Mouse (Mus musculus) small intestine, adult 2 months (tissue): Measurements from ENCODE around the gene Eif1ax.

Experiments
- CTCF ChIP-seq: fragments of 200-500 bp; IDR thresholded peaks from 2 replicates; pipeline ENCODE4 v1.5.1; 2012; ENCODE audit warnings: low read depth, mild to moderate bottlenecking, control low read depth, inconsistent platforms, low read length, moderate library complexity, mixed read lengths; ENCODE audit not compliant: insufficient replicate concordance, insufficient read length; ENCODE audit errors: extremely low read depth
- POLR2A ChIP-seq: fragments of 200-500 bp; IDR thresholded peaks from 2 replicates; pipeline ENCODE4 v1.6.1; 2012; ENCODE audit warnings: low read depth, mild to moderate bottlenecking, control low read depth, inconsistent platforms, low read length, moderate library complexity

- TF ChIP-seq POLR2A, result no peak
- TF ChIP-seq CTCF, result no peak
Observed at GRCm38 (mm10) chrX:159371831-159372752, at the start of gene Eif1ax.
